Mouse (Mus musculus) hematopoietic stem cell, adult 5-6 weeks (primary cell): Measurements from ENCODE around the gene Kcnip3. TPM values are rescaled to one million over a fixed set of nuclear protein-coding genes. Genes with fewer than 3 reads are reported as not detected.

ENCODE experiments used
- ATAC-seq, 2 experiments: fragments of 125-278 bp in 1 of 2; replicated peaks in 1 of 2; 2 replicates each; pipeline ENCODE4 v1.8.0; 2016 to 2017; ENCODE audit warnings: inconsistent platforms in 2 of 2, mild to moderate bottlenecking in 2 of 2, moderate number of reproducible peaks in 2 of 2, low read depth in 1 of 2, moderate TSS enrichment in 1 of 2; ENCODE audit not compliant: low FRiP score in 2 of 2, poor library complexity in 2 of 2, severe bottlenecking in 2 of 2, insufficient read depth in 1 of 2, low TSS enrichment in 1 of 2
- total RNA-seq: library from RNA; stranded (forward); fragments of 172-1452, 232-1000 nt; gene quantifications from 2 replicates; pipeline ENCODE4 v1.2.3, GENCODE M21; 2017

Kcnip3 gene
- total RNA-seq, 1 experiment from 2014 or later: 4.5 TPM

DNA sequence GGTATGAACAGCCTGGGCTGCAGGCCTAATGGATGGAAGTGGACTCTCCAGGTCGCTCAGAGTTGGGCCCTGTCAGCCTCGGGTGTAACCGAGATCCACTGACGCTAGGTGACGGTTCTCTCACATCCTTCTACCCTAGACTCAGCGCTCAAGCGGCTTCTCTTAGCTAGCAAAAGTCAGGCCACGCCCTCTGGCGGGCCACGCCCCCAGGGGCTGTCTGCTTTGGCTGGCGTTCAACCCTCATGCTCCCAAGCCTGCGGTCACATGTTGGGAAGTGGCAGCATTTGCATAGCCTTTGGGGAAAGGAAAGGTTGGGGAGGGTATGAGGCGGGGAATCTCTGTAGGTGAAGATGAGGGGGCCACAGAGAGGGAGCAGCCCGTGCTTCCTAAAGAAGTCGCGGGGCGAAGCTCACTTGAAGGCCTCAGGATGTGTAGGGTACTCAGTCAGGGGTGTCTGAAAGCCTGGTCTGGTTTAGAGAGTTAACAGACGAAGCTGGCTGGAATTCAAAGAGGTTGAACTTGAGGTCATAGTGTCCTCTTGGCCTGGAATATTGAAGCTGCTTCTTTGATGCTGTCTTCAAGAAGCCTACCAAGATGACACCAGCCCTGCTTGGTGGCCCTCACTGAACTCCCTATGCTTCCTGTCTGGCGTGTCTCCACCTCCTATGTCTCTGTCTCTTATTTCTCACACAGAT is 37.3 kb downstream of the Kcnip3 start:
- ATAC-seq: peak; percentile 43 to 49; a peak in 3 of 4 replicates

DNA sequence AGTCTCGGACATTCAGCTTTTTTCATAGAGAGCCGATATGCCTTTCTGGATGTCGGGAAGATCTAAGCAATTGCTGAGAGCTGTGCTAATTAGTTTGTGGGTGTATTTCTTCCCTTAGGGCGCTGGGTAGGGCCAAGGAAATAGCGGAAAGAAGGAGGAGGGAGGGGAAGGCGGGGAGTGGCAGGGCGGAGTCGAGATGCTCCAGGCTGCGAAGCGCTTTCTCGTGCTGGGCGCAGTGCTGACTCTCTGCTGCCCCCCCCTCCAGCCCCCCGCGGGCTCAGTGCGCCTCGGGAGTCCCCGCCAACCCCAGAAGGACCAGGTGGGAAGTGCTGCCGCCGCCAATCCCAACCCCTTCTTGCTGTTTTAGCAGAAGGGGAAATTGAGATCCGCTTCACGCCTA is 38.9 kb downstream of the Kcnip3 start:
- ATAC-seq: no peak

DNA sequence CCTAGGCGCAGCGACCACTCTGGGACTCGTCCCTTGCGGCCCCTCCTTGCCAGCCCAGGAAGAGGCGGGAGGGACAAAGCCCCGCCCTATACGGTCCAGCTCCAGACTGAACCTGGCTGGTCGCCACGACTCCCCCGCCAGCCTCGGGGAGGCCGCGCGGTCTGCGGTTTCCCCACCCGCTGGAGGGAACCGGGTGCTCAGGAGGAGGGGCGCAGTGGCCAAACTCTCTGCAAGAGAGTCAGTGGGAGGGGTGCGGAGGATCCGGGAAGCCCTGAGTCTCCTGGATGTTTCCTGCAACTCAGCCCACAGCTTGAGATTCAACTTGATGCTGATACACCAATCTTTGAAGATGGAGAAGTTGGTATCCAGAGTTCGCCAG is 39.4 kb downstream of the Kcnip3 start:
- ATAC-seq: peak; percentile 68 to 70

DNA sequence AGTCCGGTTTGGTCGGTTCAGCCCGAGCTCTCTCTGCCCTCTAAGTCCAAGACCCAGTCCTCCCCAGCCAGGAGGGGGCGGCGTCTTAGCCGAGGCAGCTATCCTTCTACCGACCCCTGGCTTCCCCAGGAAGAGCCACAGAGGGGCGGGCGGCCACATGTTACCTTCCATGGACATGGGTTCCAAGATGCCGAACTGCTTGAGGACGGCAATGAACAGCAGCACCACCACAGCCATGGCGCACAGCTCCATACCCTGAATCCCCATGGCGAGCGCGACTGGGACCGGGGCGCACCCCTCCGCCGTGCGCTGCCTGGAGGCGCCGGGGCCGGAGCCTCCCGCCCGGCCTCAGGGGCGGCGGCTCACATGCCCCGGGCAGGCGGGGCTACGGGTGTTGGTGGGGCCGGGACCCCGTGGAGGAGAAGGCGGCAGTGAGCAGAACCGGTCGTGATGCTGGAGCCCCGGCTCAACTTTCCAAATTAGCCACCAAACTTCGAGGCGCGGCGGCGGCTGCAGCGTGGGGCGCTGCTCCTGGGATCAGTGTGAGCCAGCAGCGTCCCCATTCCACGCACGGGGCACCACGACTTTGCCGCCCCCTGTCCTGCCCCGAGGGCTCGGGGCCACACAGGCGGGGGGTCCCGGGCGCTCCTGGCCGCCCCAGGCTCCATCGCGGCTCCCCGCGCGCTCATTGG is 39.9 kb downstream of the Kcnip3 start:
- ATAC-seq: no peak

DNA sequence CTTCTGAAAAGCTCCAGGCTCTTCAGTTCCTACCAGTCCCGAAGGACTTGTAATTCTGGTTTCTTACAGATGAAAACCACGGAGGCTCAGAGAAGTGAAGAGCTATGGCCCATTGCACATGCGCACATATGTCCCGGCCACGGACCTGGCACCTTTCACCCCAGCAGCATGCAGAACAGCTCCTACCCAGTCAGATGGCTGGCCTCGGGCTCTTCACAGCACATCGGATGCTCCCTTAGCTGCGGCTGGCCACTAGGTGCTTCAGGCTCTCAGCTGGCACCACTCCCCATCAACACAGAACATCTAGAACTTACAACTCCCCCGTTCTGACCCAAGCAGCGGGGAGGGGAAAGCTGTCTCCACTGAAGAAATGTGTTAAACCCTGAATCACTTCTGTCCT is 42.1 kb downstream of the Kcnip3 start:
- ATAC-seq: no peak

DNA sequence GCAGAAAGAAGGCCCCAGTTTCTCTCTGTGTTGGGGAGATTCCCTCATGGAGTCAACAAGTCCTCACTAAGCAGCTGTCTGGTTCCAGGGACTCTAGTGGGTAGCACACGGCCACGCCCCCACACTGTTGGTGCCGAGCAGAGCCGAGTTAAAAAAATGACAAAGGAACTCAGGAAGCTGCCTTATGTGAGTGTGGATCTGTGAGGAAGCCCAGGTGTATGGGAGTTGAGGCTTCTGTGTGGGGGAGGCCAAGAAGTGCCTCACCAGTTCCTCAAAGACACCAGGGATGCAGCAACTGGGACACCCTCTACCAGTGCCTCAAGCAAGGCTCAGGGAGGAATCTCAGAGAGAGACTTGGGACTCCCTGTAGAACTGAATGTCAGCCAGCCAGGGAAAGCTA is 42.7 kb downstream of the Kcnip3 start:
- no peak for ATAC-seq

DNA sequence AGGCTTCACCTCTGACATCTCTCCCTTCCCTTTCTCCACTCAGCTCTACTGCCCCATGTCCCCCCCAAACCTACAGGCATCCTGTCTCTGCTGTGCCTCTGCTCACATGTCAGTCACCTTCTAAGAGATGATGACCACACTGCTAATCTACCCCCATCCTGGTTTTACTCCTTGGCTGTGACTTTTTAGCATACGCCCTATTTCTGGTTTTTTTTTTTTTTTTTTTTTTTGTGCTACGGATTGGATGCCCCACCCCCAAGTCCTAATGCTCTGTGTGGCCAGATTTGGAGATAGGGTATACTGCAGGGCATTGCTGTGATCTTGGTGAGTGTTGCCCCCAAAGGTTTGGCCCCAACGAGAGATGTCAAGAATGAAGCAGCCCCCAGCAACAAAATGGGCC is 49.6 kb downstream of the Kcnip3 start:
- ATAC-seq: no peak

DNA sequence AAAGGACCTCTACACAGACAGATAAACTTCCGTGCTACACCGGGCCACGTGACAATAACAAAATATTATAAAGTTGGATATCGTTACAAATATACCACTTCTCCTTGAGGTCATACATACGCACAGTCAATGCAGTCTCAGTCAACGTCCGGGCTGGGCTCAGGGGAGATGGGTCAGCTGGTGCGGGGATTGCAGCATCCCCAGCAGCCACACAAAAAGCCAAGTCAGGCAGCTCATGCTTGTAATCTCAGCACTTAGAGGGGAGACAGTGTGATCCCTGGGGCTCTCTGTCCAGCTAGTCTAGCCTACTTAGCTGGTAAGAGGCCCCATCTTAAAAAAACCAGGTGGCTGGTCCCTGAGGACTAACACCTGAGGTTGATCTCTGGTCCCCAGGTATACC is 50.6 kb downstream of the Kcnip3 start:
- no peak for ATAC-seq

DNA sequence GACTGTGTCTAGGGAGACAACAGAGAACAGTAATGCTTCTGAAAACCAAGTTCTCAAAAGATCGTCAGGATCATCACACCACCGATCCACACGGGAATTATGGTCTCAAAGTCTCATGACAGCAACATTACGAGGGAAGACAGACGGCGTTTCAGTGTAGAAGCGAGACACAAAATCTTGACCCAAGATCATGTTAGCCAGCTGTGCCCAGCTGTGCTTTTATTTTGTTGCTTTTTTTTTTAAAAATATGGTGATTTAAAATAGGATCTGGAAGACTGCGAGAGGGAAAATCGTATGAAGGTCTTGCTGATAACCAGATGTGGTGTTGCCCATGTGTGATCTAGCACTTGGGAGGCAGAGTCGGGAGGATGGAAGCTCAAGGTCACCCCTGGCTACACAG is 51.2 kb downstream of the Kcnip3 start:
- ATAC-seq: no peak

DNA sequence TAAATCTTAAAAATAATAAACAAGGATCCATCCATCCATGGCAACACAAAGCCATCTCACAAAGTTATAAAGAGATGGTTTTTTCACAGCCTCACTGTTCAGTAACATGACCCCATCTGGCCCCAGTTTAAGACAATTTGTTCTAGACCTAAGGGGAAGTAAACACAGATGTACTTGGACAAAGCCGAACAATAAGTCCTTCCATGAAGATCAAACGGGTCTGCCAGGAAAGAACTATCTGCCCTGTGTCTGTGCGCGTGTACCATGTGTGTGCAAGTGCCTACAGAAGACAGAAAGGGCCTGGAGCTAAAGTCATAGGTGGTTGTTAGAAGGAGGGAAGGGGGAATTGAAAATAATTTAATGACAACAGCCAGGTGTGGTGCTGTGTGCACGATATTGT is 51.7 kb downstream of the Kcnip3 start:
- ATAC-seq: no peak

DNA sequence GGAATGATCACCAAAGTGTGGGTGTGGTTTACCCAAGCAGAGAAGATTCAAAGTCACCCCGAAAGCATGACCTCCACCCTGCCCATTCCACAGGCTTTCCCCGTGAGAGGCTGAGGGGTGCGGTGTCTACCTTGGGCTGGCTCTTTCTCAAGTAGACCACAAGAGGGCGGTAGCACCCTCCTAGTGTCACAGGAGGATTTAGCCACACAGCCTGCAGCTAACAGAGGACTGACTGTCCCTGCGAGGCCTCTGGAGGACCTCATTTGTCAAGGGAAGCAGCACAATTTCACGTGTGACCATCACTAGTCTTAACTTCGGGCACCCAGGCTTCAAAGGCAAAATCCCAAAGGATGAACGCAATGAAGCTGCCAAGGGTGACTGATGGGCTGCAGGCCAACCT is 59.6 kb downstream of the Kcnip3 start:
- ATAC-seq: peak; percentile 89 to 95

DNA sequence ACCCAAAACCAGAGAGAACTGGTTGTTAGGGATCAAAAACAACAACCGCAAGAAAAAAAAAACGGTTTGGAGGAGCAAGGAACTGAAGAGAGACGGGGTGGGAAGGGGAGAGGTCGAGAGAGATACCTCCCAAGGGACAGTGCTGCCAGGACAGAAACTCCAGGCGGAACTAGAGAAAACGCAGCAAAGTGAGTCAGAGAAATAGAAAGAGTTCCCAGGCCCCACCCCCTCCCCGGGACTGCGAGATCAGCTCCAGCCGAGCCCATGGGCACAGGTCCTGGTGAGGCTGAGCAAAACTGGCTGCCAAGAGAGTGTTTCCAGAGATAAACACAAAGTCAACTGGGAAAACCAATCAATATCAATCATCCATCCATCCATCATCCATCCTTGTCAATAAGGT is 60.5 kb downstream of the Kcnip3 start:
- ATAC-seq: no peak

DNA sequence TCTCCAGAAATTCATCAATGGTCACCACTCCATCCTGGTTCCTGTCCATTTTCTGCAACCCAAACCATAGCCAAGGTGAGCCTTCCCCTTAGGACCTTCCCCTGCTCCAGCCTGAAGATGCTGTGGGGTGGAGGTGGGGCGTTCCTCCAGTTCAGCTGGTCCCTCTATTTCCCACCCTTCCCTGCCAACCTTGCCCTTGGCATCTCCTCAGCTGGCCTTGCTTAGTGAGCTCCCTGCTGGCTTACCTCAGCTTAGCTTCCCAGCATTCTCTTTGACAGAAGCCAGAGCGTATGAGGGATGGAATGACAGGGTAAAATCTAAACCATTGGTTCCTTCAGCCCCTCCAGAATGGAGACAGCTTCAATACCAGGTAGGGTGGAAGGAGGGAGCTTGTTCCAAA is 62.6 kb downstream of the Kcnip3 start:
- ATAC-seq: no peak

DNA sequence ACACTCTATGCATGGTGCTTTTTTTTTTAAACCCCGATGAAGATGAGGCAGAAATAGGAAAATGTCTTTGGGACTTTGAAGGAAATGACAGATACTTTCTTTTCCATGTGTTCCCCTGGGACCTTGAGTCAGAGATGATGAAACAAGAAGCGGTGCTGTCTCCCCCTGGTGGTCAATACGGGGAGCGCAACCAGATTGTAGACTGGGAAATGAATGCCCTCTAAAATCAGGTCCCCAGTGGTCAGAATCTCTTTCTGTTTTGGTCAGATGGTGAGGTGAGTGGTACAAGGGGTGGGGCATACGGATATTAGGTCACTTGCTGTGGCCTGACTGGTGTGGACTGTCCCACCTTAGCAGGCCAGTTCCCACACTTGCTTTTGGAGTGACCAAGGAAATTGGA is 68.1 kb downstream of the Kcnip3 start:
- peak; percentile 50 to 63; a peak in 2 of 4 replicates for ATAC-seq

DNA sequence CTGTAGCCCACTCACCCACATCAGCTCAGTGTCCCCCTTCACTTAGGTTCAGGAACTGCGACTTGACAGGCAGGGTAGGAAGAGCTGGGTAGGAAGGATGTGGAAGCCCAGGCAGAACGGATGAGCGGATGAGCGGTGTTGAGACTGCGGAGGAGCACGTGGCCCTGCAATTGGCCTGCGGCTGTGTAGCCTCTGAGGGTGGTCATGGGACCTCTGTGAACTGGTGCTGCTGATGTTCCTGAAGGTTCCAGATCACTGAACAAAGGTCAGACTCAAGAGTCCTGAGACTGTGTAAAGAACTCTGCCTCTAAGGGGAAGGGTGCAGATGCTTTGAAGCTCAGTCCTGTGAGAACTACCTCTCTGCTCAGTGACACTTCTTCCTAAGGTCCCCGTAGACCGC is 68.8 kb downstream of the Kcnip3 start:
- ATAC-seq: no peak

DNA sequence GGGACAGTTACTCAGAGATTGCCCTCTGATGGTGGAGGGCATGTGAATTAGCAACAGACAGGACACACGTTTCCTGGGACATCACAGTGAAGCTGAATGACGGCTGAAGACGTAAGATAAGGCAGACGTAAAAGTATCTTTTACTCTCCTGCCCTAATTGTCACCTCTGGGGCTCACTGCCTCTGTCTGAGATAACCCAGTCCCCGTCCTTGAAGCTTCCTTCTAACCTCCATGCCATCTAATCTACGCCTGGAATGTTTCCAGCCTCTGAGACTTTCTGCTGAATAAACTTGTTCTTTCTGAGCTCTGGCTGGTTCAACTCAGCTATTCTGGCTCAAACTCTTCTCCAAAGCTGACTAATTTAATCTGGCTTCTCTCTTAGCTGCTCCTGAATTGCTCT is 70.1 kb downstream of the Kcnip3 start:
- no peak for ATAC-seq

DNA sequence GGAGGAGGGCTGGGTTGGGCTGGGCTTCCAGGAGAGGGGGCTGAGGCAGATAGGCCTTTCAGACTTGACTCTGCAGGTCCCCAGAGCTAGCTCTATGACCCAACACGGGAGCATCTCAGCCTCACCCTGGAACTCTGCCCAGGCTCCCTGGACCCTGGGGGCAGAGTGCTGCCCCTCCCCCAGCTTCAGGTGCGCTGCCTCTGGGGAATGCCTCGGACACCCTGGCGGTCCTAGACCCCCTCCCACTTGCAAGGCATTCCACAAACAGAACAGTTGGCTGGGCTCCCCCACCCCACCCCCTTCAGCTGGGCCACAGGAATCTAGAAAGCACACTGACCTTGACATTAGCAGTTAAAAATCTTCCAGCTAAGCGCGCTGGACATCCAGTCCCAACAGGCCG is 72.2 kb downstream of the Kcnip3 start:
- no peak for ATAC-seq

DNA sequence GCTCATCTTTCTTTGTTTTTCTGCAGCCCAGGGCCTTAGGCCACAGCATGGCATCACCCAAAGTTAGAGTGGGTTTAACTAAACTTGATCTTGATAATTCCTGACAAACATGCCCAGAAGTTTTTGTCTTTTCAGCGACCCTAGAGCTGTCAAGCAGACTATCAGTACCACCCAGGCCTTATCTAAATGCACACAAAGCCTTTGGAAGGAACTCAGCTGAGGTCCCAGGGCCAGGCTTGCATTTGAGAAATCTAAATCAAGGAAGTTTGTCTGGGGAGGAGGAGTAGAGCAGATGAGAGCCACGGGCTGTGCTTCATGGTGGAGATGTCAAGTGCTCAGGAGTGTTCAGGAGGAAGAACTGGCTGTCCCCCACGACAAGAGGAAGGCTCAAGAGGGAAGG is 75.0 kb downstream of the Kcnip3 start:
- no peak for ATAC-seq
